Mouse (Mus musculus): Measurements from ENCODE around the gene Tob2.

The Tob2 gene

GRCm38 (mm10) chr15:81879531-81880401, 21.2 kb upstream of the Tob2 start:
- no peak for TF ChIP-seq GATA4 (IDR thresholded peaks at IDR 0.05; ENCODE audit: insufficient replicate concordance, low read length)

- TF ChIP-seq GATA4 (IDR thresholded peaks at IDR 0.05; ENCODE audit: insufficient replicate concordance, low read length) = peak; percentile 95; the same call in 1 of the 2 replicates
These were observed 13.9 kb upstream of the Tob2 start, which contains the start of gene Aco2 for GRCm38 (mm10) chr15:81872262-81873136. Aco2 (plus strand) TSS chr15:81872309.

GRCm38 (mm10) chr15:81871604-81872261, 13.1 kb upstream of the Tob2 start, which contains the start of gene Phf5a:
Phf5a (minus strand) TSS chr15:81871911.
- no peak for TF ChIP-seq GATA4 (IDR thresholded peaks at IDR 0.05; ENCODE audit: insufficient replicate concordance, low read length)

GRCm38 (mm10) chr15:81869985-81870384, 11.4 kb upstream of the Tob2 start:
- no peak for TF ChIP-seq GATA4 (IDR thresholded peaks at IDR 0.05; ENCODE audit: insufficient replicate concordance, low read length)

- no peak for TF ChIP-seq GATA4 (IDR thresholded peaks at IDR 0.05; ENCODE audit: insufficient replicate concordance, low read length)
These were observed 5.6 kb upstream of the Tob2 start for GRCm38 (mm10) chr15:81864238-81864637.

GRCm38 (mm10) chr15:81860471-81861135, 2.0 kb upstream of the Tob2 start:
- TF ChIP-seq GATA4 (IDR thresholded peaks at IDR 0.05; ENCODE audit: insufficient replicate concordance, low read length) = no peak

- no peak for TF ChIP-seq GATA4 (IDR thresholded peaks at IDR 0.05; ENCODE audit: insufficient replicate concordance, low read length)
These were observed 997 bp upstream of the Tob2 start for GRCm38 (mm10) chr15:81859330-81860255.

GRCm38 (mm10) chr15:81858138-81858516, 469 bp downstream of the Tob2 start:
- TF ChIP-seq GATA4 (IDR thresholded peaks at IDR 0.05; ENCODE audit: insufficient replicate concordance, low read length) = peak; percentile 86; the same call in 1 of the 2 replicates

- TF ChIP-seq GATA4 (IDR thresholded peaks at IDR 0.05; ENCODE audit: insufficient replicate concordance, low read length) = no peak
These were observed 876 bp downstream of the Tob2 start for GRCm38 (mm10) chr15:81857724-81858116.

- no peak for TF ChIP-seq GATA4 (IDR thresholded peaks at IDR 0.05; ENCODE audit: insufficient replicate concordance, low read length)
These were observed 1.5 kb downstream of the Tob2 start for GRCm38 (mm10) chr15:81856938-81857723.

- TF ChIP-seq GATA4 (IDR thresholded peaks at IDR 0.05; ENCODE audit: insufficient replicate concordance, low read length) = no peak
These were observed 2.4 kb downstream of the Tob2 start for GRCm38 (mm10) chr15:81856030-81856790.

GRCm38 (mm10) chr15:81853081-81853480, 5.5 kb downstream of the Tob2 start:
- no peak for TF ChIP-seq GATA4 (IDR thresholded peaks at IDR 0.05; ENCODE audit: insufficient replicate concordance, low read length)

All from liver, adult (tissue).